Mouse (Mus musculus) kidney, embryonic 15.5 days (tissue): Measurements from ENCODE around the gene Rab9. TPM values are rescaled to one million over a fixed set of nuclear protein-coding genes. Genes with fewer than 3 reads are reported as not detected.

Source experiments
- ATAC-seq: fragments of 200-750 bp; cut with Nextera tagmentation; replicated peaks from 2 replicates; pipeline ENCODE4 v1.8.0; 2017; ENCODE audit warnings: moderate TSS enrichment; ENCODE audit not compliant: low FRiP score
- H3K27ac ChIP-seq: fragments of 300-500 bp; sonication (generic); 2 replicates; pipeline ENCODE4 v1.5.1; 2015; ENCODE audit warnings: mild to moderate bottlenecking, inconsistent platforms
- H3K27me3 ChIP-seq: fragments of 300-500 bp; sonication (generic); 2 replicates; pipeline ENCODE4 v1.6.1; 2015; ENCODE audit warnings: inconsistent platforms
- H3K36me3 ChIP-seq: fragments of 300-500 bp; sonication (generic); 2 replicates; pipeline ENCODE4 v1.6.1; 2015; ENCODE audit warnings: inconsistent platforms
- H3K4me1 ChIP-seq: fragments of 300-500 bp; sonication (generic); 2 replicates; pipeline ENCODE4 v1.6.1; 2015; ENCODE audit warnings: inconsistent platforms
- H3K4me2 ChIP-seq: fragments of 300-500 bp; sonication (generic); 2 replicates; pipeline ENCODE4 v1.6.1; 2015; ENCODE audit warnings: moderate library complexity, mild to moderate bottlenecking, inconsistent platforms
- H3K4me3 ChIP-seq: fragments of 300-500 bp; sonication (generic); replicated peaks from 2 replicates; pipeline ENCODE4 v1.5.1; 2015; ENCODE audit warnings: mild to moderate bottlenecking, inconsistent platforms
- H3K9ac ChIP-seq: fragments of 300-500 bp; sonication (generic); 2 replicates; pipeline ENCODE4 v1.6.1; 2015; ENCODE audit warnings: mild to moderate bottlenecking, inconsistent platforms
- H3K9me3 ChIP-seq: fragments of 300-500 bp; sonication (generic); replicated peaks from 2 replicates; pipeline ENCODE4 v1.6.1; 2016; ENCODE audit warnings: inconsistent platforms
- WGBS: fragments of 180-500 bp; shearing (Covaris S2); methylation state at CpG from one replicate; pipeline ENCODE4 v1.1.7; 2015; ENCODE audit warnings: mixed read lengths; 5-methylcytosine and 5-hydroxymethylcytosine counted together
- polyA plus RNA-seq: library from polyadenylated mRNA; unstranded; fragments of >200 nt; fragmentation: Nextera tagmentation; extraction: Ambion mirVana; gene quantifications from 2 replicates; pipeline ENCODE4 v1.2.1, GENCODE M21; 2015

The Rab9 gene
- polyA plus RNA-seq, 1 experiment from 2014 or later = 48.3 TPM

- Histone ChIP-seq H3K27ac (no peak overlapping the region), H3K4me3 (no peak overlapping the region), H3K9ac (no peak overlapping the region), H3K4me2 (no peak overlapping the region), H3K9me3 (no peaks in the 10 kb centered on the region), H3K36me3 (no peaks in the 10 kb centered on the region; the same call in 1 of the 2 replicates), H3K27me3 (peaks cover 12% of the 10 kb centered on the region), H3K4me1 (no peaks in the 10 kb centered on the region)
- WGBS = 58% methylated on average over 2 of the region's 2 CpGs
- ATAC-seq = no peak
These were observed 24.8 kb upstream of the Rab9 start for GRCm38 (mm10) chrX:166504421-166504820.

GRCm38 (mm10) chrX:166499496-166500190, 20.0 kb upstream of the Rab9 start:
- H3K4me2 ChIP-seq = no peak overlapping the region
- H3K9me3 ChIP-seq = no peaks in the 10 kb centered on the region
- H3K27ac ChIP-seq = no peak overlapping the region
- peaks cover 16% of the 10 kb centered on the region; the same call in 1 of the 2 replicates for H3K27me3 ChIP-seq
- H3K4me3 ChIP-seq = no peak overlapping the region
- H3K36me3 ChIP-seq = no peaks in the 10 kb centered on the region; the same call in 1 of the 2 replicates
- no peaks in the 10 kb centered on the region for H3K4me1 ChIP-seq
- 69% methylated on average over 1 of the region's 1 CpGs for WGBS
- no peak for ATAC-seq
- no peak overlapping the region for H3K9ac ChIP-seq

GRCm38 (mm10) chrX:166497771-166498170, 18.1 kb upstream of the Rab9 start:
- H3K27ac ChIP-seq = no peak overlapping the region
- H3K9ac ChIP-seq = no peak overlapping the region
- H3K4me3 ChIP-seq = no peak overlapping the region
- H3K9me3 ChIP-seq = no peaks in the 10 kb centered on the region
- no peak overlapping the region for H3K4me2 ChIP-seq
- whole genome bisulfite sequencing = 72% methylated on average over 4 of the region's 4 CpGs
- no peaks in the 10 kb centered on the region for H3K4me1 ChIP-seq
- no peak for ATAC-seq
- H3K36me3 ChIP-seq = no peaks in the 10 kb centered on the region; the same call in 1 of the 2 replicates
- H3K27me3 ChIP-seq = peaks cover 12% of the 10 kb centered on the region; the same call in 1 of the 2 replicates

GRCm38 (mm10) chrX:166495052-166495451, 15.4 kb upstream of the Rab9 start:
- no peak overlapping the region for H3K4me2 ChIP-seq
- no peak for ATAC-seq
- no peaks in the 10 kb centered on the region for H3K4me1 ChIP-seq
- H3K27me3 ChIP-seq = 0 out of 2 replicates have a peak, but pooled peaks cover 4% of the 10 kb centered on the region
- H3K36me3 ChIP-seq = no peaks in the 10 kb centered on the region
- H3K9ac ChIP-seq = no peak overlapping the region
- no peak overlapping the region for H3K27ac ChIP-seq
- no peak overlapping the region for H3K4me3 ChIP-seq
- H3K9me3 ChIP-seq = no peaks in the 10 kb centered on the region
- WGBS = 95% methylated on average over 2 of the region's 2 CpGs

GRCm38 (mm10) chrX:166478631-166479364, 869 bp downstream of the Rab9 start:
- peak overlapping the region; percentile 62 for H3K9ac ChIP-seq
- peaks cover 7% of the 10 kb centered on the region; the same call in 1 of the 2 replicates for H3K4me1 ChIP-seq
- peak overlapping the region; percentile 59 for H3K4me2 ChIP-seq
- H3K27me3 ChIP-seq = peaks cover 18% of the 10 kb centered on the region; the same call in 1 of the 2 replicates
- ATAC-seq = peak; percentile 33; the same call in 1 of the 2 replicates
- H3K9me3 ChIP-seq = no peaks in the 10 kb centered on the region
- peaks cover 11% of the 10 kb centered on the region; the same call in 1 of the 2 replicates for H3K36me3 ChIP-seq
- peak overlapping the region; percentile 63 for H3K4me3 ChIP-seq
- WGBS = 28% methylated on average over 28 of the region's 28 CpGs
- peak overlapping the region; percentile 86 for H3K27ac ChIP-seq

GRCm38 (mm10) chrX:166477393-166477792, 2.3 kb downstream of the Rab9 start:
- H3K27ac ChIP-seq = no peak overlapping the region
- peaks cover 11% of the 10 kb centered on the region; the same call in 1 of the 2 replicates for H3K36me3 ChIP-seq
- ATAC-seq = no peak
- H3K9me3 ChIP-seq = no peaks in the 10 kb centered on the region
- H3K4me3 ChIP-seq = peak overlapping the region; percentile 63
- WGBS = 45% methylated on average over 6 of the region's 6 CpGs
- no peak overlapping the region for H3K9ac ChIP-seq
- H3K4me2 ChIP-seq = peak overlapping the region; percentile 59
- peaks cover 7% of the 10 kb centered on the region; the same call in 1 of the 2 replicates for H3K4me1 ChIP-seq
- H3K27me3 ChIP-seq = peaks cover 13% of the 10 kb centered on the region

- no peak overlapping the region for H3K9ac ChIP-seq
- no peak overlapping the region for H3K27ac ChIP-seq
- H3K4me3 ChIP-seq = no peak overlapping the region
- H3K9me3 ChIP-seq = no peaks in the 10 kb centered on the region
- WGBS = 79% methylated on average over 6 of the region's 6 CpGs
- H3K36me3 ChIP-seq = peaks cover 11% of the 10 kb centered on the region; the same call in 1 of the 2 replicates
- H3K4me1 ChIP-seq = peaks cover 6% of the 10 kb centered on the region; the same call in 1 of the 2 replicates
- peaks cover 20% of the 10 kb centered on the region for H3K27me3 ChIP-seq
- ATAC-seq = no peak
- no peak overlapping the region for H3K4me2 ChIP-seq
These were observed 7.1 kb downstream of the Rab9 start for GRCm38 (mm10) chrX:166472612-166473011.

GRCm38 (mm10) chrX:166468321-166468720, 11.3 kb downstream of the Rab9 start:
- H3K27ac ChIP-seq = no peak overlapping the region
- H3K4me3 ChIP-seq = no peak overlapping the region
- WGBS = 92% methylated on average over 7 of the region's 7 CpGs
- peaks cover 19% of the 10 kb centered on the region; the same call in 1 of the 2 replicates for H3K27me3 ChIP-seq
- no peaks in the 10 kb centered on the region for H3K4me1 ChIP-seq
- H3K36me3 ChIP-seq = no peaks in the 10 kb centered on the region; the same call in 1 of the 2 replicates
- H3K9ac ChIP-seq = no peak overlapping the region
- no peak for ATAC-seq
- H3K9me3 ChIP-seq = no peaks in the 10 kb centered on the region
- H3K4me2 ChIP-seq = no peak overlapping the region

- Histone ChIP-seq H3K27me3 (peaks cover 13% of the 10 kb centered on the region; the same call in 1 of the 2 replicates), H3K4me2 (no peak overlapping the region), H3K4me1 (no peaks in the 10 kb centered on the region), H3K27ac (no peak overlapping the region), H3K4me3 (no peak overlapping the region), H3K9me3 (no peaks in the 10 kb centered on the region), H3K9ac (no peak overlapping the region), H3K36me3 (peaks cover 29% of the 10 kb centered on the region)
- 90% methylated on average over 1 of the region's 1 CpGs for WGBS
- no peak for ATAC-seq
These were observed 24.1 kb downstream of the Rab9 start for GRCm38 (mm10) chrX:166455525-166455924.

- peaks cover 32% of the 10 kb centered on the region for H3K36me3 ChIP-seq
- H3K27me3 ChIP-seq = peaks cover 11% of the 10 kb centered on the region; the same call in 1 of the 2 replicates
- H3K9ac ChIP-seq = no peak overlapping the region
- no peaks in the 10 kb centered on the region for H3K4me1 ChIP-seq
- ATAC-seq = no peak
- no peak overlapping the region for H3K4me3 ChIP-seq
- WGBS = 71% methylated on average over 3 of the region's 3 CpGs
- no peaks in the 10 kb centered on the region for H3K9me3 ChIP-seq
- H3K4me2 ChIP-seq = no peak overlapping the region
- no peak overlapping the region for H3K27ac ChIP-seq
These were observed 25.3 kb downstream of the Rab9 start for GRCm38 (mm10) chrX:166454331-166454730.

- no peaks in the 10 kb centered on the region for H3K4me1 ChIP-seq
- no peak overlapping the region for H3K4me3 ChIP-seq
- whole genome bisulfite sequencing = 80% methylated on average over 6 of the region's 6 CpGs
- H3K36me3 ChIP-seq = peaks cover 32% of the 10 kb centered on the region
- H3K27ac ChIP-seq = no peak overlapping the region
- H3K9ac ChIP-seq = no peak overlapping the region
- H3K27me3 ChIP-seq = peaks cover 11% of the 10 kb centered on the region; the same call in 1 of the 2 replicates
- ATAC-seq = no peak
- H3K9me3 ChIP-seq = no peaks in the 10 kb centered on the region
- H3K4me2 ChIP-seq = no peak overlapping the region
These were observed 26.1 kb downstream of the Rab9 start for GRCm38 (mm10) chrX:166453532-166453931.

- no peak overlapping the region for H3K9ac ChIP-seq
- H3K4me3 ChIP-seq = no peak overlapping the region
- ATAC-seq = no peak
- no peaks in the 10 kb centered on the region for H3K36me3 ChIP-seq
- H3K27me3 ChIP-seq = peaks cover 48% of the 10 kb centered on the region
- 0 out of 2 replicates have a peak, but pooled peaks cover 7% of the 10 kb centered on the region for H3K4me1 ChIP-seq
- H3K4me2 ChIP-seq = no peak overlapping the region
- WGBS = 80% methylated on average over 3 of the region's 3 CpGs
- H3K27ac ChIP-seq = no peak overlapping the region
- no peaks in the 10 kb centered on the region for H3K9me3 ChIP-seq
These were observed 35.1 kb downstream of the Rab9 start for GRCm38 (mm10) chrX:166444552-166444951.
